ENCODE assay signal across 33 mouse cellular contexts in genomic region chr11:55209032-55209431, GRCm38 (mm10). TPM values are rescaled to one million over a fixed set of nuclear protein-coding genes. Genes with fewer than 3 reads are reported as not detected.
A peak's percentile ranks its signal among the peaks of the same experiment; 100 is the strongest.
DNase-seq lines count a peak whose midpoint lies in the region; ATAC-seq and TF ChIP-seq lines count a peak whose summit lies in the region.
"Had no signal": no experiment of that assay in that cellular context is flagged by ENCODE, and none has a peak within 500 bp of the region (broad histone marks: within the 10 kb centered on the region; RNA-seq: fewer than 3 reads in every experiment).

No protein-coding gene starts in this region.

- TF ChIP-seq EP300 in MEL (IDR thresholded peaks at IDR 0.05; ENCODE audit: low read depth in 1 of 2, low read length in 2 of 2), result peak; percentile 45 to 52; a peak in 2 of 4 replicates
- no peak for TF ChIP-seq EP300 in liver, postnatal 0 days (IDR thresholded peaks at IDR 0.05; ENCODE audit: low read depth)

- no peak for ATAC-seq in kidney, embryonic 14.5 days (ENCODE audit: low FRiP score, low TSS enrichment)
- ATAC-seq in liver, embryonic 12.5 days, result no peak
- no peak for ATAC-seq in liver, postnatal 0 days
- no peak for ATAC-seq in frontal cortex, adult (ENCODE audit: low TSS enrichment)
- ATAC-seq: hindbrain, postnatal 0 days; lung, postnatal 0 days had no signal

- 52% methylated on average over 2 of the region's 2 CpGs for WGBS in kidney, adult 2 months
- WGBS in kidney, embryonic 14.5 days, result 50% methylated on average over 2 of the region's 2 CpGs
- 52% methylated on average over 2 of the region's 2 CpGs for WGBS in liver, embryonic 12.5 days (ENCODE audit: insufficient replicate concordance)
- 27% methylated on average over 2 of the region's 2 CpGs for WGBS in liver, postnatal 0 days (ENCODE audit: insufficient replicate concordance)

- peaks cover 3% of the 10 kb centered on the region; the same call in 1 of the 2 replicates for H3K9me3 ChIP-seq in kidney, embryonic 14.5 days (ENCODE audit: control insufficient read depth, low read length)
- H3K9me3 ChIP-seq in MEL (replicated peaks; ENCODE audit: insufficient read depth, low read length), result no peaks in the 10 kb centered on the region
- no peaks in the 10 kb centered on the region for H3K9me3 ChIP-seq in liver, embryonic 12.5 days (replicated peaks)
- H3K9me3 ChIP-seq in liver, postnatal 0 days (ENCODE audit: low read length), result no peaks in the 10 kb centered on the region
- H3K9me3 ChIP-seq: G1E; heart, embryonic 10.5 days; heart, embryonic 15.5 days; intestine, embryonic 15.5 days; neural tube, embryonic 15.5 days had no signal

- no peak for TF ChIP-seq RAD21 in MEL (IDR thresholded peaks at IDR 0.05; ENCODE audit: low read depth, low read length)

- intact Hi-C loops in heart, postnatal 10 days (cut with DNase I), result no loop called here

- no peak overlapping the region for H3K4me2 ChIP-seq in kidney, embryonic 14.5 days (replicated peaks; ENCODE audit: low read depth, low read length)
- H3K4me2 ChIP-seq in liver, embryonic 12.5 days, result peak overlapping the region; percentile 27; the same call in 1 of the 2 replicates
- peak overlapping the region; percentile 52; the same call in 1 of the 2 replicates for H3K4me2 ChIP-seq in liver, postnatal 0 days (ENCODE audit: low read depth, low read length)
- H3K4me2 ChIP-seq: heart, embryonic 15.5 days; hindbrain, embryonic 12.5 days; intestine, embryonic 15.5 days; neural tube, embryonic 15.5 days had no signal

- H3K4me1 ChIP-seq in kidney, adult 2 months (ENCODE audit: control insufficient read depth, insufficient read depth, low read length), result peaks cover 45% of the 10 kb centered on the region
- H3K4me1 ChIP-seq in kidney, embryonic 14.5 days (ENCODE audit: control insufficient read depth, insufficient read depth, low read length), result peaks cover 17% of the 10 kb centered on the region; the same call in 1 of the 2 replicates
- H3K4me1 ChIP-seq in MEL (ENCODE audit: control insufficient read depth in 1 of 2, insufficient read depth in 2 of 2, low read length in 2 of 2), result peaks cover 11 to 21% of the 10 kb centered on the region in 2 experiments
- H3K4me1 ChIP-seq in liver, embryonic 12.5 days, result peaks cover 63% of the 10 kb centered on the region
- peaks cover 66% of the 10 kb centered on the region for H3K4me1 ChIP-seq in liver, postnatal 0 days (ENCODE audit: insufficient read depth)

- TF ChIP-seq CTCF in kidney, adult 2 months (conservative IDR thresholded peaks at IDR 0.05; ENCODE audit: insufficient read depth, insufficient read length, low read depth, low read length), result no peak
- no peak for TF ChIP-seq CTCF in MEL (IDR thresholded peaks at IDR 0.05 in 2 of 3, conservative IDR thresholded peaks at IDR 0.05 in 1 of 3; ENCODE audit: control insufficient read depth in 1 of 3, insufficient read depth in 1 of 3, low read depth in 2 of 3, low read length in 3 of 3, poor library complexity in 1 of 3, severe bottlenecking in 1 of 3)
- TF ChIP-seq CTCF in liver, postnatal 0 days (IDR thresholded peaks at IDR 0.05; ENCODE audit: low read depth), result no peak

- no peak for DNase-seq in kidney, adult 2 months
- peak; percentile 79 for DNase-seq in MEL (ENCODE audit: low read depth, low spot score)
- no peak for DNase-seq in liver, postnatal 0 days
- DNase-seq in heart, postnatal 10 days, result no peak
- DNase-seq in right cerebral cortex, postnatal 10 days (ENCODE audit: low spot score in 2 of 2), result no peak
- DNase-seq: adrenal gland, postnatal 14 days; cerebellum, adult 11-12 months; gastrocnemius, postnatal 14 days; heart, postnatal 36 days; lung, adult 18-20 months; lung, postnatal 4 days; midbrain, embryonic 14.5 days; thymus, postnatal 14 days had no signal

- no peak overlapping the region for H3K9ac ChIP-seq in kidney, embryonic 14.5 days (ENCODE audit: low read depth, low read length)
- no peak overlapping the region for H3K9ac ChIP-seq in MEL (ENCODE audit: control insufficient read depth, low read depth, low read length, poor library complexity, severe bottlenecking)
- H3K9ac ChIP-seq in liver, embryonic 12.5 days, result no peak overlapping the region
- no peak overlapping the region for H3K9ac ChIP-seq in liver, postnatal 0 days (replicated peaks)
- H3K9ac ChIP-seq: heart, embryonic 15.5 days; hindbrain, embryonic 12.5 days; intestine, embryonic 15.5 days; neural tube, embryonic 15.5 days had no signal

- TF ChIP-seq POLR2A in kidney, adult 2 months (IDR thresholded peaks at IDR 0.05; ENCODE audit: low read depth, low read length), result no peak
- no peak for TF ChIP-seq POLR2A in MEL (IDR thresholded peaks at IDR 0.05; ENCODE audit: control insufficient read depth in 1 of 2, insufficient read depth in 1 of 2, low read depth in 1 of 2, low read length in 2 of 2, poor library complexity in 1 of 2)

- H3K79me2 ChIP-seq in MEL (ENCODE audit: control insufficient read depth, insufficient read depth, low read length, poor library complexity), result peaks cover 2% of the 10 kb centered on the region; the same call in 1 of the 2 replicates

- peak overlapping the region; percentile 80 for H3K27ac ChIP-seq in kidney, adult 2 months (ENCODE audit: insufficient read depth, low read depth, low read length)
- H3K27ac ChIP-seq in kidney, embryonic 14.5 days (ENCODE audit: low read depth, low read length), result no peak overlapping the region
- peak overlapping the region; percentile 15; the same call in 1 of the 2 replicates for H3K27ac ChIP-seq in MEL (ENCODE audit: control insufficient read depth, low read depth, low read length)
- H3K27ac ChIP-seq in liver, embryonic 12.5 days, result peak overlapping the region; percentile 59; the same call in 1 of the 2 replicates
- peak overlapping the region; percentile 79 for H3K27ac ChIP-seq in liver, postnatal 0 days (ENCODE audit: low read depth)
- H3K27ac ChIP-seq: heart, embryonic 10.5 days; heart, embryonic 15.5 days; hindbrain, embryonic 12.5 days; hindbrain, postnatal 0 days; intestine, embryonic 15.5 days; kidney, postnatal 0 days; neural tube, embryonic 15.5 days had no signal

- no peak overlapping the region for H3K4me3 ChIP-seq in kidney, adult 2 months (ENCODE audit: insufficient read depth, low read depth, low read length)
- no peak overlapping the region for H3K4me3 ChIP-seq in kidney, embryonic 14.5 days (ENCODE audit: low read length)
- H3K4me3 ChIP-seq in MEL (ENCODE audit: control insufficient read depth in 1 of 2, insufficient read depth in 1 of 2, low read depth in 2 of 2, low read length in 2 of 2), result no peak overlapping the region
- H3K4me3 ChIP-seq in liver, embryonic 12.5 days, result no peak overlapping the region
- no peak overlapping the region for H3K4me3 ChIP-seq in liver, postnatal 0 days (ENCODE audit: low read depth, low read length)
- H3K4me3 ChIP-seq: erythroblast, embryonic 14.5 days; heart, embryonic 10.5 days; heart, embryonic 15.5 days; hindbrain, embryonic 12.5 days; intestine, embryonic 15.5 days; neural tube, embryonic 15.5 days had no signal

- no peaks in the 10 kb centered on the region for H3K27me3 ChIP-seq in kidney, adult 2 months (replicated peaks; ENCODE audit: control insufficient read depth, insufficient read depth, low read length)
- H3K27me3 ChIP-seq in kidney, embryonic 14.5 days (ENCODE audit: control insufficient read depth, insufficient read depth, low read length), result no peaks in the 10 kb centered on the region
- H3K27me3 ChIP-seq in MEL (ENCODE audit: control insufficient read depth in 1 of 2, insufficient read depth in 2 of 2, low read length in 2 of 2), result no peaks in the 10 kb centered on the region
- no peaks in the 10 kb centered on the region for H3K27me3 ChIP-seq in liver, embryonic 12.5 days (replicated peaks)
- H3K27me3 ChIP-seq in liver, postnatal 0 days (ENCODE audit: insufficient read depth, low read length), result no peaks in the 10 kb centered on the region
- H3K27me3 ChIP-seq: hindbrain, embryonic 12.5 days; intestine, embryonic 15.5 days; neural tube, embryonic 15.5 days had no signal

- H3K36me3 ChIP-seq in kidney, adult 2 months (ENCODE audit: control insufficient read depth, insufficient read depth, low read length), result no peaks in the 10 kb centered on the region
- H3K36me3 ChIP-seq in kidney, embryonic 14.5 days (ENCODE audit: control insufficient read depth, insufficient read depth, low read length), result no peaks in the 10 kb centered on the region
- peaks cover 0 to 17% of the 10 kb centered on the region in 2 experiments; a peak in 2 of 4 replicates for H3K36me3 ChIP-seq in MEL (ENCODE audit: control insufficient read depth in 1 of 2, insufficient read depth in 2 of 2, low read length in 2 of 2)
- peaks cover 7% of the 10 kb centered on the region; the same call in 1 of the 2 replicates for H3K36me3 ChIP-seq in liver, embryonic 12.5 days
- no peaks in the 10 kb centered on the region; the same call in 1 of the 2 replicates for H3K36me3 ChIP-seq in liver, postnatal 0 days (replicated peaks; ENCODE audit: insufficient read depth, low read length)
- H3K36me3 ChIP-seq: heart, embryonic 10.5 days; heart, embryonic 15.5 days; intestine, embryonic 15.5 days; neural tube, embryonic 15.5 days had no signal

RNA-seq across cellular contexts. Expression of gene Slc36a1, which starts 4.9 kb away (rescaled TPM):
- polyA plus RNA-seq in kidney, adult 2 months (2012; rRNA removed), result 60.5 and 63.4 TPM in 2 replicates
- 2.1 and 2.2 TPM in 2 replicates for polyA plus RNA-seq in kidney, embryonic 14.5 days (2014; fragmentation: Nextera tagmentation; extraction: Ambion mirVana)
- total RNA-seq in MEL (2012; rRNA removed), result 2.8 and 3.1 TPM in 2 replicates
- polyA plus RNA-seq in MEL (2012; ENCODE audit: insufficient read depth in 1 of 2, insufficient read length in 2 of 2, low read depth in 1 of 2, low replicate concordance in 2 of 2, missing spikeins in 1 of 2), result 1 to 10 TPM in 1 of 2 experiments, not detected in 1; 5.2 TPM
- 1.5 and 1.6 TPM in 2 replicates for polyA plus RNA-seq in liver, embryonic 12.5 days (2016; fragmentation: Nextera tagmentation; extraction: Ambion mirVana)
- 1.0 and 1.7 TPM in 2 replicates for polyA plus RNA-seq in liver, postnatal 0 days (2015; fragmentation: Nextera tagmentation; extraction: Ambion mirVana)
- 10 to 100 TPM; 11.4 to 12.9 TPM for total RNA-seq in heart, postnatal 10 days (2021)

RNA-seq across cellular contexts. Expression of gene Slc36a2, which starts 24.2 kb away (rescaled TPM):
- polyA plus RNA-seq in kidney, adult 2 months (2012; rRNA removed), result 35.4 and 36.9 TPM in 2 replicates
- 0.63 and 0.80 TPM in 2 replicates for polyA plus RNA-seq in kidney, embryonic 14.5 days (2014; fragmentation: Nextera tagmentation; extraction: Ambion mirVana)
- total RNA-seq in MEL (2012; rRNA removed), result not detected in 2 replicates
- polyA plus RNA-seq in MEL (2012; ENCODE audit: insufficient read depth in 1 of 2, insufficient read length in 2 of 2, low read depth in 1 of 2, low replicate concordance in 2 of 2, missing spikeins in 1 of 2), result not detected
- 6.3 and 6.9 TPM in 2 replicates for polyA plus RNA-seq in liver, embryonic 12.5 days (2016; fragmentation: Nextera tagmentation; extraction: Ambion mirVana)
- polyA plus RNA-seq in liver, postnatal 0 days (2015; fragmentation: Nextera tagmentation; extraction: Ambion mirVana), result 5.7 and 6.7 TPM in 2 replicates
- total RNA-seq in heart, postnatal 10 days (2021), result 10 to 100 TPM in 1 of 2 experiments, 1 to 10 TPM in 1; 9.4 to 24.0 TPM
- total RNA-seq: megakaryocyte-erythroid progenitor cell, adult 5-6 weeks had no signal
- polyA plus RNA-seq: forebrain, embryonic 11.5 days; G1E had no signal

RNA-seq across cellular contexts. Expression of gene Slc36a3, which starts 57.5 kb away (rescaled TPM):
- polyA plus RNA-seq in kidney, adult 2 months (2012; rRNA removed), result 0.04 and 0.11 TPM in 2 replicates
- polyA plus RNA-seq in kidney, embryonic 14.5 days (2014; fragmentation: Nextera tagmentation; extraction: Ambion mirVana), result not detected in 2 replicates
- total RNA-seq in MEL (2012; rRNA removed), result 0.12 and 0.13 TPM in 2 replicates
- under 1 TPM in 1 of 2 experiments, not detected in 1; 0.15 TPM for polyA plus RNA-seq in MEL (2012; ENCODE audit: insufficient read depth in 1 of 2, insufficient read length in 2 of 2, low read depth in 1 of 2, low replicate concordance in 2 of 2, missing spikeins in 1 of 2)
- not detected in 2 replicates for polyA plus RNA-seq in liver, embryonic 12.5 days (2016; fragmentation: Nextera tagmentation; extraction: Ambion mirVana)
- not detected in 2 replicates for polyA plus RNA-seq in liver, postnatal 0 days (2015; fragmentation: Nextera tagmentation; extraction: Ambion mirVana)
- not detected for total RNA-seq in heart, postnatal 10 days (2021)
- total RNA-seq: adrenal gland, postnatal 14 days; common myeloid progenitor, adult 5-6 weeks; gastrocnemius, postnatal 14 days; granulocyte monocyte progenitor cell, adult 5-6 weeks; heart, postnatal 36 days; hindbrain, postnatal 0 days; left cerebral cortex, postnatal 10 days; megakaryocyte-erythroid progenitor cell, adult 5-6 weeks had no signal
- polyA plus RNA-seq: embryonic facial prominence, embryonic 14.5 days; erythroblast, embryonic 14.5 days; forebrain, embryonic 11.5 days; G1E; heart, embryonic 10.5 days; heart, embryonic 15.5 days; hindbrain, embryonic 12.5 days; hindbrain, postnatal 0 days; intestine, embryonic 15.5 days; kidney, postnatal 0 days; limb, embryonic 11.5 days; lung, postnatal 0 days; midbrain, embryonic 14.5 days; neural tube, embryonic 15.5 days had no signal
